Mouse (Mus musculus) brain, embryonic 14.5 days (tissue): ENCODE data around the gene Camk2n1. TPM values are rescaled to one million over a fixed set of nuclear protein-coding genes. Genes with fewer than 3 reads are reported as not detected.

Source experiments
- DNase-seq: peaks from one replicate; pipeline ENCODE4 v3.0.0-alpha.2; 2011; ENCODE audit warnings: low read depth
- CTCF ChIP-seq: fragments of 200-500 bp; IDR thresholded peaks from 2 replicates; pipeline ENCODE4 v1.5.1; 2012; ENCODE audit warnings: inconsistent platforms, mild to moderate bottlenecking, moderate library complexity, borderline replicate concordance; ENCODE audit not compliant: insufficient read depth, insufficient read length; ENCODE audit errors: extremely low read depth
- POLR2A ChIP-seq: fragments of 200-500 bp; IDR thresholded peaks from 2 replicates; pipeline ENCODE4 v1.6.1; 2012; ENCODE audit warnings: mild to moderate bottlenecking, inconsistent platforms, borderline replicate concordance; ENCODE audit not compliant: poor library complexity, insufficient read depth, insufficient read length, severe bottlenecking; ENCODE audit errors: extremely low read depth
- polyA plus RNA-seq: library from polyadenylated mRNA; depleted of rRNA; stranded (reverse); fragments of >200 nt; gene quantifications from 2 replicates; pipeline ENCODE4 v1.2.3, GENCODE M21; 2012

The Camk2n1 gene
- polyA plus RNA-seq, 1 experiment: 37.4 TPM

- no peak for TF ChIP-seq CTCF
- TF ChIP-seq POLR2A: no peak
Measured at GRCm38 (mm10) chr4:138460910-138461309, 6.8 kb downstream of the Camk2n1 start.

GRCm38 (mm10) chr4:138461471-138461870 lies 7.4 kb downstream of the Camk2n1 start:
- TF ChIP-seq CTCF: no peak
- no peak for TF ChIP-seq POLR2A
- no peak for DNase-seq

More at GRCm38 (mm10) chr4:138460910-138461309, 6.8 kb downstream of the Camk2n1 start:
- no peak for DNase-seq

GRCm38 (mm10) chr4:138462971-138463831 lies 9.1 kb downstream of the Camk2n1 start:
- TF ChIP-seq CTCF (peak; percentile 42; the same call in 1 of the 2 replicates), POLR2A (no peak)
- peak; percentile 85 for DNase-seq

- TF ChIP-seq POLR2A: no peak
- no peak for TF ChIP-seq CTCF
- DNase-seq: peak; percentile 90
Measured at GRCm38 (mm10) chr4:138463832-138464487, 9.8 kb downstream of the Camk2n1 start.

- DNase-seq: peak; percentile 89
- no peak for TF ChIP-seq CTCF
- TF ChIP-seq POLR2A: no peak
Measured at GRCm38 (mm10) chr4:138464667-138465353, 10.7 kb downstream of the Camk2n1 start.

GRCm38 (mm10) chr4:138465446-138465845 lies 11.3 kb downstream of the Camk2n1 start:
- TF ChIP-seq CTCF (no peak), POLR2A (no peak)
- DNase-seq: no peak

GRCm38 (mm10) chr4:138466690-138467089 lies 12.6 kb downstream of the Camk2n1 start:
- DNase-seq: no peak
- TF ChIP-seq POLR2A (no peak), CTCF (no peak)

GRCm38 (mm10) chr4:138467451-138467850 lies 13.3 kb downstream of the Camk2n1 start:
- DNase-seq: no peak
- TF ChIP-seq CTCF (no peak), POLR2A (no peak)

GRCm38 (mm10) chr4:138469080-138469479 lies 15.0 kb downstream of the Camk2n1 start:
- DNase-seq: peak; percentile 19
- TF ChIP-seq CTCF (no peak), POLR2A (no peak)

GRCm38 (mm10) chr4:138471241-138471640 lies 17.1 kb downstream of the Camk2n1 start:
- TF ChIP-seq CTCF (no peak), POLR2A (no peak)
- peak; percentile 19 for DNase-seq

- TF ChIP-seq POLR2A (no peak), CTCF (no peak)
- DNase-seq: no peak
Measured at GRCm38 (mm10) chr4:138479595-138479994, 25.5 kb downstream of the Camk2n1 start.

GRCm38 (mm10) chr4:138480962-138481361 lies 26.8 kb downstream of the Camk2n1 start:
- no peak for DNase-seq
- TF ChIP-seq CTCF (no peak), POLR2A (no peak)

GRCm38 (mm10) chr4:138482721-138483120 lies 28.6 kb downstream of the Camk2n1 start:
- no peak for DNase-seq
- TF ChIP-seq CTCF: no peak
- no peak for TF ChIP-seq POLR2A
